8 mouse cellular contexts compared by ENCODE assay signal in the genomic region with DNA sequence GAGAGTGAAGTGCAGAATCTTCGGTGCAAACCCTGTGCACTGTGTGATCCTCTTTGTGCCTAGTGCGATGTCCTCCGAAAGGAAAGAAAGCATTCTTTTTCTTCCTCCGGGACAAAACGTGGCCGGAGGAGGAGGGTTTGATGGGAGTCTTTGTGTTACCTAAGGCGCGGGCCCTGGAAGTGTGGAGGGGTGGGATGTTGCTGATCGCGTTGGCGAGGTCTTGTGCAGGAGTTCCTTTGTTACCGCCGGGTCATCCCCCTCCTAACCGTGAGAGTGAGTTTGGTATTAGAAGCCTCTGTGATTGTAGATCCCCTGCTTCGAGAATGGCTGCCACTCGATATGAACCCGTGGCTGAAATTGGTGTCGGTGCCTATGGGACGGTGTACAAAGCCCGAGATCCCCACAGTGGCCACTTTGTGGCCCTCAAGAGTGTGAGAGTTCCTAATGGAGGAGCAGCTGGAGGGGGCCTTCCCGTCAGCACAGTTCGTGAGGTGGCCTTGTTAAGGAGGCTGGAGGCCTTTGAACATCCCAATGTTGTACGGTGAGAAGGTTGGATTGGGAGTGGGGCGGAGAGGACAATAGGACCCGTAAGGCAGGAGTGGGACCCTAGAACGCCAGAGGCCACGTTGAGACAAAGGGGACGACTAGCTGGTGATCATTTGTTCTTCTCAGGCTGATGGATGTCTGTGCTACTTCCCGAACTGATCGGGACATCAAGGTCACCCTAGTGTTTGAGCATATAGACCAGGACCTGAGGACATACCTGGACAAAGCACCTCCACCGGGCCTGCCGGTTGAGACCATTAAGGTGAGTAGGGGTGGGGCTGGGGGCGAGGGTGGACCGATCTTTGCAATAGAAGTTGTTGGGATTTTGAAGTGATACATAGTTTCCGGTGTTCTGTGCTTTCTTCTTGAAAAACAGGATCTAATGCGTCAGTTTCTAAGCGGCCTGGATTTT. TPM values are rescaled to one million over a fixed set of nuclear protein-coding genes. Genes with fewer than 3 reads are reported as not detected.
DNase-seq lines count a peak whose midpoint lies in the region; ATAC-seq and TF ChIP-seq lines count a peak whose summit lies in the region.

No protein-coding gene starts in this region.

- H3K4me3 ChIP-seq in left cerebral cortex, adult 2 months = peak overlapping the region; percentile 82
- H3K4me3 ChIP-seq in forebrain, embryonic 10.5 days = peak overlapping the region; percentile 86
- H3K4me3 ChIP-seq in liver, embryonic 12.5 days = peak overlapping the region; percentile 80
- peak overlapping the region; percentile 66 for H3K4me3 ChIP-seq in stomach, postnatal 0 days (ENCODE audit: low read depth, low read length)

- peak overlapping the region; percentile 87 for H3K9ac ChIP-seq in liver, embryonic 12.5 days
- peak overlapping the region; percentile 78 for H3K9ac ChIP-seq in stomach, postnatal 0 days (ENCODE audit: low read length)

- H3K4me2 ChIP-seq in liver, embryonic 12.5 days = peak overlapping the region; percentile 93
- H3K4me2 ChIP-seq in stomach, postnatal 0 days (replicated peaks; ENCODE audit: low read depth) = peak overlapping the region; percentile 85

- no peak for TF ChIP-seq EP300 in stomach, postnatal 0 days (optimal IDR thresholded peaks at IDR 0.05)

- intact Hi-C loops in left cerebral cortex, adult 2 months (cut with DNase I) = loop anchor here (5.0 kb wide), 1 partner anchor 558 kb away; the partner anchor contains the start of gene Lrp1

- no peak for TF ChIP-seq CTCF in left cerebral cortex, adult 2 months (IDR thresholded peaks at IDR 0.05)
- TF ChIP-seq CTCF in stomach, postnatal 0 days (IDR thresholded peaks at IDR 0.05; ENCODE audit: low read depth) = no peak

- H3K4me1 ChIP-seq in forebrain, embryonic 10.5 days = peaks cover 77% of the 10 kb centered on the region
- peaks cover 68% of the 10 kb centered on the region for H3K4me1 ChIP-seq in liver, embryonic 12.5 days
- 0 out of 2 replicates have a peak, but pooled peaks cover 4% of the 10 kb centered on the region for H3K4me1 ChIP-seq in stomach, postnatal 0 days (replicated peaks; ENCODE audit: control insufficient read depth, insufficient read depth)

- 16% methylated on average over 37 of the region's 37 CpGs for WGBS in forebrain, embryonic 10.5 days
- 12% methylated on average over 37 of the region's 37 CpGs for WGBS in liver, embryonic 12.5 days (ENCODE audit: insufficient replicate concordance)
- WGBS in stomach, postnatal 0 days = 5% methylated on average over 37 of the region's 37 CpGs

- peak overlapping the region; percentile 89 for H3K27ac ChIP-seq in left cerebral cortex, adult 2 months
- H3K27ac ChIP-seq in forebrain, embryonic 10.5 days = peak overlapping the region; percentile 99
- peak overlapping the region; percentile 75 for H3K27ac ChIP-seq in liver, embryonic 12.5 days
- peak overlapping the region; percentile 88 for H3K27ac ChIP-seq in stomach, postnatal 0 days (replicated peaks)

- peaks cover 48% of the 10 kb centered on the region for H3K36me3 ChIP-seq in forebrain, embryonic 10.5 days (replicated peaks)
- peaks cover 44% of the 10 kb centered on the region for H3K36me3 ChIP-seq in liver, embryonic 12.5 days
- H3K36me3 ChIP-seq in stomach, postnatal 0 days (ENCODE audit: control insufficient read depth, insufficient read depth, low read length) = peaks cover 13% of the 10 kb centered on the region

- H3K9me3 ChIP-seq in forebrain, embryonic 10.5 days = no peaks in the 10 kb centered on the region
- H3K9me3 ChIP-seq in liver, embryonic 12.5 days (replicated peaks) = no peaks in the 10 kb centered on the region
- H3K9me3 ChIP-seq in stomach, postnatal 0 days (ENCODE audit: control insufficient read depth, low read length) = no peaks in the 10 kb centered on the region

- no peak for DNase-seq in left cerebral cortex, adult 2 months (ENCODE audit: extremely low spot score in 1 of 2, low spot score in 2 of 2)
- DNase-seq in left cerebral cortex, adult 18-20 months (ENCODE audit: low spot score in 2 of 2) = no peak
- DNase-seq in R1 (ENCODE audit: low read depth, low spot score) = peak; percentile 63
- DNase-seq in forebrain, embryonic 10.5 days (ENCODE audit: extremely low spot score, low spot score) = no peak
- no peak for DNase-seq in stomach, postnatal 0 days (ENCODE audit: low spot score)
- no peak for DNase-seq in left cerebral cortex, adult 11 months (ENCODE audit: low spot score)
- no peak for DNase-seq in B cell, adult 2 months

- ATAC-seq in liver, embryonic 12.5 days = 0 out of 2 replicates have a peak, but pooled peaks have one; percentile 6
- ATAC-seq in stomach, postnatal 0 days (ENCODE audit: low FRiP score, low TSS enrichment) = 0 out of 2 replicates have a peak, but pooled peaks have one; percentile 1

- peaks cover 29% of the 10 kb centered on the region for H3K27me3 ChIP-seq in forebrain, embryonic 10.5 days (ENCODE audit: poor library complexity, severe bottlenecking)
- peaks cover 35% of the 10 kb centered on the region for H3K27me3 ChIP-seq in liver, embryonic 12.5 days (replicated peaks)
- H3K27me3 ChIP-seq in stomach, postnatal 0 days (ENCODE audit: control insufficient read depth, insufficient read depth, low read length) = no peaks in the 10 kb centered on the region

RNA-seq across cellular contexts. Expression of gene Cdk4, which starts 0.9 kb away (rescaled TPM):
- 10 to 100 TPM; 74.4 to 75.2 TPM for total RNA-seq in left cerebral cortex, adult 2 months (2021)
- 10 to 100 TPM; 67.9 to 71.8 TPM for total RNA-seq in left cerebral cortex, adult 18-20 months (2021)
- polyA plus RNA-seq in forebrain, embryonic 10.5 days (2016; fragmentation: Nextera tagmentation; extraction: Ambion mirVana) = 3,005 and 3,066 TPM in 2 replicates
- 766 and 777 TPM in 2 replicates for polyA plus RNA-seq in liver, embryonic 12.5 days (2016; fragmentation: Nextera tagmentation; extraction: Ambion mirVana)
- polyA plus RNA-seq in stomach, postnatal 0 days (2015; fragmentation: Nextera tagmentation; extraction: Ambion mirVana) = 469 and 472 TPM in 2 replicates

RNA-seq across cellular contexts. Expression of gene March9, which starts 4.2 kb away (rescaled TPM):
- 10 to 100 TPM; 18.1 to 22.5 TPM for total RNA-seq in left cerebral cortex, adult 2 months (2021)
- total RNA-seq in left cerebral cortex, adult 18-20 months (2021) = 10 to 100 TPM; 20.0 to 23.1 TPM
- polyA plus RNA-seq in forebrain, embryonic 10.5 days (2016; fragmentation: Nextera tagmentation; extraction: Ambion mirVana) = 1.1 and 1.2 TPM in 2 replicates
- 0.06 and 0.20 TPM in 2 replicates for polyA plus RNA-seq in liver, embryonic 12.5 days (2016; fragmentation: Nextera tagmentation; extraction: Ambion mirVana)
- polyA plus RNA-seq in stomach, postnatal 0 days (2015; fragmentation: Nextera tagmentation; extraction: Ambion mirVana) = 0.75 and 0.81 TPM in 2 replicates

RNA-seq across cellular contexts. Expression of gene Tspan31, which starts 5.9 kb away (rescaled TPM):
- total RNA-seq in left cerebral cortex, adult 2 months (2021) = 10 to 100 TPM; 63.7 to 64.4 TPM
- 10 to 100 TPM; 69.3 to 69.4 TPM for total RNA-seq in left cerebral cortex, adult 18-20 months (2021)
- polyA plus RNA-seq in forebrain, embryonic 10.5 days (2016; fragmentation: Nextera tagmentation; extraction: Ambion mirVana) = 188 and 190 TPM in 2 replicates
- polyA plus RNA-seq in liver, embryonic 12.5 days (2016; fragmentation: Nextera tagmentation; extraction: Ambion mirVana) = 75.2 and 81.9 TPM in 2 replicates
- polyA plus RNA-seq in stomach, postnatal 0 days (2015; fragmentation: Nextera tagmentation; extraction: Ambion mirVana) = 82.8 and 87.7 TPM in 2 replicates

RNA-seq across cellular contexts. Expression of gene Agap2, which starts 10.9 kb away (rescaled TPM):
- total RNA-seq in left cerebral cortex, adult 2 months (2021) = 100 to 1,000 TPM; 627 to 694 TPM
- total RNA-seq in left cerebral cortex, adult 18-20 months (2021) = 100 to 1,000 TPM; 594 to 629 TPM
- 0.10 and 0.23 TPM in 2 replicates for polyA plus RNA-seq in forebrain, embryonic 10.5 days (2016; fragmentation: Nextera tagmentation; extraction: Ambion mirVana)
- 0.92 and 1.6 TPM in 2 replicates for polyA plus RNA-seq in liver, embryonic 12.5 days (2016; fragmentation: Nextera tagmentation; extraction: Ambion mirVana)
- polyA plus RNA-seq in stomach, postnatal 0 days (2015; fragmentation: Nextera tagmentation; extraction: Ambion mirVana) = 0.04 and 0.08 TPM in 2 replicates

RNA-seq across cellular contexts. Expression of gene Cyp27b1, which starts 16.1 kb away (rescaled TPM):
- total RNA-seq in left cerebral cortex, adult 2 months (2021) = under 1 TPM; 0.36 to 0.77 TPM
- under 1 TPM; 0.30 to 0.45 TPM for total RNA-seq in left cerebral cortex, adult 18-20 months (2021)
- polyA plus RNA-seq in forebrain, embryonic 10.5 days (2016; fragmentation: Nextera tagmentation; extraction: Ambion mirVana) = 0.11 and 0.16 TPM in 2 replicates
- polyA plus RNA-seq in liver, embryonic 12.5 days (2016; fragmentation: Nextera tagmentation; extraction: Ambion mirVana) = 0.05 and 0.10 TPM in 2 replicates
- 0.13 TPM in 1 of 2 replicates, not detected in the other for polyA plus RNA-seq in stomach, postnatal 0 days (2015; fragmentation: Nextera tagmentation; extraction: Ambion mirVana)
